Mouse (Mus musculus): ENCODE data around the gene C130074G19Rik. TPM values are rescaled to one million over a fixed set of nuclear protein-coding genes. Genes with fewer than 3 reads are reported as not detected.

The C130074G19Rik gene
- total RNA-seq, 2 experiments from 2014 or later, result 7.1 to 10.1 TPM

DNA sequence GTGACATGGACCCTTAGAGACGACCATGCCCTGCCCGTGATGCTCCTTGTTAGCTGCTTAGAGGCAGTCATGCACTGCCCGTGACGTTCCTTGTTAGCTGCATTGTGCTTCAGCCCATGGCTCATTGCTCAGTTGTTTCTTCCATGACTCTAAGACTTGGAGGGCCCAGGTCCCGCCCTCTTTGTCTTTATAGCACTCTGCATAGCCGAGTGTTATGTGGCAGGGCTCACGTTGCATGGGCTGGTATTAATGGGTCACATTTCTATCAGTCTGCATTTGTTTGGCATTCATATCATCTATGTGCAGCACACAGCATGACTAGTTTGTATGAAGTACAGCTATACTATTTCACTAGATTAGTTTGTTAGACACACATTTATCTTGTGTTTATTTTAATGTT, 20.7 kb upstream of the C130074G19Rik start:
- no peak overlapping the region for H3K27ac ChIP-seq
- H3K4me3 ChIP-seq, result no peak overlapping the region
- TF ChIP-seq CTCF (IDR thresholded peaks at IDR 0.05), result no peak
- DNase-seq, result no peak
- intact Hi-C loops (cut with DNase I), result no loop called here

DNA sequence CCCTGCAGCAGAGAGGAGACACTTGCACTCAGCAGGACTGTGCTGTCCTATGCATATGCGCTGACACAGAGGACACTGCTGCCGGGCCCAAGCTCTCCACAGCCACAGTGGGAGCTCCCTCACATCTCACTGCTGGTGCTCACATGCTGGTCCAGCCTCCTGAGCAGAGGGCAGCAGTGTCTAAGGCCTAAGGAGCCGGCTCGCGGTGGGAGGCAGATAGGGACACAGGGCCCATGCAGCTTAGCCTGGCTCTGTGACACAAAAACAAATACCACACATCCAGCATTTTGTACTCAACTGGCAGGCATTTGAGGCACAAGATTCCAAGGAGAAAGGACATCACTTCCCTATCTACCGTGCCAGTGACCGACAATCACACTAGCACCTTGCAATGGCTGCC, 19.9 kb upstream of the C130074G19Rik start:
- no peak for DNase-seq
- intact Hi-C loops (cut with DNase I), result no loop called here
- Histone ChIP-seq H3K4me3 (no peak overlapping the region), H3K27ac (no peak overlapping the region)
- TF ChIP-seq CTCF (IDR thresholded peaks at IDR 0.05), result no peak

DNA sequence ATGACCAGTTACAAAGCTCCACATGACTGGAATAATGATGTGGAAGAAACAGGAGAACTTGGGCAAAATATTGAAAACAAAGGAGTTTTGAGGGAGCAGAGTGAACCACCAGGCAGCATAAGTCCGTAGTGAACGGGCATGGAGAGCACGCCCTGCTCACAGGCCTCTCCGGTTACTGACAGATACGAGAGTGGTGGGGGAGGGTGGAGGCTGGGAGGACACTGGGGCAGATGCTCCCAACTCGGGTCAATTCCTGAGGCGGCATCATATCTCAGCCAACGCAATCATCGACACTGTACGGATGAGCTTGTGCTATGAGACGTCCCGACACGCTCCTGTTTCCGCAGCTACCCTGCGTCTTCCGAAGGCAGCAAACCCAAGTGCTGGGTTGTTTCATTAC, 14.3 kb upstream of the C130074G19Rik start:
- no peak overlapping the region for H3K4me3 ChIP-seq
- TF ChIP-seq CTCF (IDR thresholded peaks at IDR 0.05), result no peak
- peak; percentile 52 for DNase-seq
- no peak overlapping the region for H3K27ac ChIP-seq
- intact Hi-C loops (cut with DNase I), result no loop called here

DNA sequence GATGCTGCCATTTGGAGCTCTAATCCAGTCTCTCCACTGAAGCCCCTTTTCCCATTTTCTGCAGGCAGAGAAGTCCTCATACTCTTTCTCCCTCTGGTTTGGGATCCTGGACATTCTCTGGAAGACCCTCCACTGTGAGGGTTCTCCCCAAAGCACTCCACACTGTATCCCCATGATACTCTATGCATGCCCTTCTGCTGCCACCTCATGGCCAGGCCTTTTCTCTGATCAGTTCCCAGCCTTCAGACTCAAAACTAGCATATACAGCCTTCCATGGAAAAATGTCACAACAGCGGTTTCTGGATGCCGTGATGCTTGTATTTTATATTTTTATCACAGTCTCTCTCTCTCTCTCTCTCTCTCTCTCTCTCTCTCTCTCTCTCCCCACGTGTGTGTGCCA, 9.0 kb upstream of the C130074G19Rik start:
- DNase-seq, result no peak
- peak; percentile 43 for TF ChIP-seq CTCF (IDR thresholded peaks at IDR 0.05)
- intact Hi-C loops (cut with DNase I), result no loop called here
- Histone ChIP-seq H3K4me3 (no peak overlapping the region), H3K27ac (no peak overlapping the region)

DNA sequence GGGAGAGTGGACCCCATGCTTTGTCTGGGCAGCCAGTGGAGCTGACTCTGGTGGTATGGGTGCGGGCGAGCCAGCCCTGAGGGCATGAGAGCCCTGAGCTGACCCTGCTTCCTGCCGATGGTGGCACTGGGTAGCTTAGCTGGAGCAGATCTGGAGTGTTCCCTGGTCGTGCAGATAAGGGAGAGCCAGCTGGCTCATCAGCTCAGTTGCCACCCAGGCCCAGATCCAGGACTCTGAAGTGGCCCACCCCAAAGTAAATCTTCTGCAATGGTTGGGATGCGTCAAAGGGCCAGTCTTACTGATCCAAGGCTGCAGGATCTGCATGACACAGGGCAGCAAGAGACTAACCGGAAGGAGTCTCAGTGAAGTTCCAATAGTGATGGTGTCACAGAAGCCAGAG, 6.4 kb upstream of the C130074G19Rik start:
- no peak for TF ChIP-seq CTCF (IDR thresholded peaks at IDR 0.05)
- no peak for DNase-seq

DNA sequence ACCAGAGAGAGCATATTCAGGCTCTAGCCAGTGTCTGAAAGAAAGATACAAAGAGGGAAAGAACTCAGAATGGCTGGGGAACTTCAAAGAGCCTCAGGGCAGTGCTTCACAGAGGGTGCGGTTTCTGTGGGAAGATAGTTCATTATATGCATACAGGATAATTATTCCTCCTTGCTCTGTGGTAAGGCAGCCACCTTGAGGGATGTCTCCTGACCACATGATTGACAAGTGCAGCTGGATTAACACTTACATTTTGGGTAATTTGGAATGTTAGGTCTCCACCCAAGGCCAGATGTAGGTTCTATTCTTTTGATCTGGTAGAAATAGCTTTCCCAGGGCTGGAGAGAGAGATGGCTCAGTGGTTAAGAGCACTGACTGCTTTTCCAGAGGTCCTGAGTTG, 3.1 kb upstream of the C130074G19Rik start:
- H3K27ac ChIP-seq, result no peak overlapping the region
- no peak for DNase-seq
- TF ChIP-seq CTCF (IDR thresholded peaks at IDR 0.05), result no peak
- no peak overlapping the region for H3K4me3 ChIP-seq
- intact Hi-C loops (cut with DNase I), result no loop called here

More for the DNA sequence above, 6.4 kb upstream of the C130074G19Rik start:
- H3K27ac ChIP-seq, result no peak overlapping the region
- intact Hi-C loops (cut with DNase I), result no loop called here
- H3K4me3 ChIP-seq, result no peak overlapping the region

DNA sequence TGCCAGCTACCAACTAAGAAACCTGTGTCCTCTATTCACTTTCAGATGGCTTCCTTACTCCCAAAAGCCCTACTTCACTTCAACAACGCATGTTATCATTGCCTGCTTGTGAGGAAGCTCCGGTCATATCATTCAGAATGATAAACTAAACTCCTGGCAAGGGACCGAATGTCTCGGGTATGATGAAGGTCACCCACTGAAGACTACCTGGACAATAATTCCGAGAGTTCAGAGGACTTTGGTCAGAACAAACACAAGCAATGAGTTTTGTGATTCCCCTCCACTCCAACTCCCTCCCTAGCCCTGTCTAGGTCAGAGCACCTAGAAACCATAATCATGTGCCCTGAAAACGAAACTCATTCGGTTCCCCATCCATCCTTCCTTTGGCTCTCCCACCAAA, 1.2 kb downstream of the C130074G19Rik start:
- no peak for TF ChIP-seq CTCF (IDR thresholded peaks at IDR 0.05)
- no peak for DNase-seq
- intact Hi-C loops (cut with DNase I), result loop anchor here (2.0 kb wide), 2 partner anchors 29 to 57 kb away; no protein-coding TSS in a partner anchor
- H3K27ac ChIP-seq, result peak overlapping the region; percentile 90
- peak overlapping the region; percentile 77 for H3K4me3 ChIP-seq

DNA sequence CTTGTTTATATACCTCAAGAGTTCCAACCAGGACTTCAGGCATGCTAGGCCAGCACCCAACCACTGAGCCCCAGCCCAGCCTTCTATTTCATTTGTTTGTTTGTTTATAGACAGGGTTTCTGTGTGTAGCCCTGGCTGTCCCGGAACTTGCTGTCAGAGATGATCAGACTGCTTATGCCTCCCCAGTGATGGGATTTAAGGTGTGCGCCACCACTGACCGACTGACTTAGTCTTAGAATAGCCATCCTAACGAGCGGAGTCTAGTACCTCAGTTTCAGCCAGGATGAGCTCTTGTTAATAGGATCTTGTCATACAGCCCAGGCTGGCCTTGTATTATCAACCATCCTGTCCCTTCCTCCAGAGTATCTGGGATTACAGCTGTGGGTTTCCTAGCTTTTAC, 1.8 kb downstream of the C130074G19Rik start:
- peak overlapping the region; percentile 90 for H3K27ac ChIP-seq
- no peak for DNase-seq
- intact Hi-C loops (cut with DNase I), result no loop called here
- H3K4me3 ChIP-seq, result peak overlapping the region; percentile 77
- TF ChIP-seq CTCF (IDR thresholded peaks at IDR 0.05), result no peak

DNA sequence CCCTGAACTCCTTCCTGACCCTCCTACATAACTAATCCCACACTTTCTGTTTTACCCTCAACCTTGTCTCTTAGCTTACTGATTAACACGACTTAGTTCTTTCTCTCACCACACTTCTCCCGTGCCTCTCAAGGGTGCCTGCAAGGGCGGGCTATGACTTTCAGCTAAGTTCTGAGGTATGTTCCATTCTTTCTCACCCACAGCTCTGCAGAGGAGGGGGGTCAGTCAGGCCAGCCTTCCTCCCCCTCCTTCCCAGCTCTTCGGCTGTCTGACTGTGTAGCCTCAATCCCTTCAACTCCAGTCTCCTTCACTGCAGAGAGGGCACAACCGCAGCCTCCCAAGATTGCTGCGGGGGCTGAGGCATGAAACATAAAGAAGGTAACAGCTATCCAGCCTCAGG, 4.2 kb downstream of the C130074G19Rik start:
- peak overlapping the region; percentile 48 for H3K27ac ChIP-seq
- H3K4me3 ChIP-seq, result peak overlapping the region; percentile 33
- DNase-seq, result no peak

DNA sequence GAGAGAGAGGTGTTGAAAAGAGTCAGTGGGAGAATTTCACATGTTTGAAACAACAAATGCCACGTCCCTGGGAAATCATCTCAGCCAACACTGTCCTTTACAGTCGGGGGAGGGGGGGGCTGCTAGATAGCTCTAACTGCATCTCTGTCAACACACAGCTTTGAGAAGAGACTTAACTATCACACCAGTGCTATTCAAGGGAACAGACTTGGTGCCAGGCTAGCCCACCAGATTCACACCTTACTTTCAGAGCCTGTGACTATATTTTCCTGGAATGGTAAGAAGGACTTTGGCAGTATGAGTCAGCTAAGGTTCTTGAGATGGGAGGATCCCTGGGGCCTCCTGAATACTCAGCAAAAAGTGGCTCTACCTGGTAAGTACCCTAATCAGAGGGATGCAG, 5.7 kb downstream of the C130074G19Rik start:
- DNase-seq, result no peak
- Histone ChIP-seq H3K4me3 (no peak overlapping the region), H3K27ac (no peak overlapping the region)
- no peak for TF ChIP-seq CTCF (IDR thresholded peaks at IDR 0.05)
- intact Hi-C loops (cut with DNase I), result no loop called here

More for the DNA sequence above, 4.2 kb downstream of the C130074G19Rik start:
- no peak for TF ChIP-seq CTCF (IDR thresholded peaks at IDR 0.05)
- intact Hi-C loops (cut with DNase I), result no loop called here

DNA sequence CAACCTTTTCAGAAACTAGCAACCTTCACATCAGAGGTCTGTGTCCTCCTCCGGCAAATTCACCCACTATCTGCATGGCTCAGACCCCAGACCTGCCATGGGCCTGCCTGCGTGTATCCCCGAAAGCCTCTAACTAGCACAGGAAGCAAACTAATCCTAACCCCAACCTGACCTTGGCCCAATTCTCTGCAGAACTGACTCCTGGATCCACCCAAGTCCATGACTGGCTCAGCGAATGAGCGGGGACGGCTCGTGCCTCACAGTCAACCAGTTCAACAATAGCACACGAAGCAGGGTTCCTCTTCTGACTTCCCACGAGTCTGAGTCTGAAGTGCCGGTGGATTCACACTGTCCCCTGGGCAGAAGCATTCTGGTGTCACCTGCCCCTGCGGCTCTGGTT, 9.1 kb downstream of the C130074G19Rik start:
- intact Hi-C loops (cut with DNase I), result no loop called here
- DNase-seq, result no peak
- H3K4me3 ChIP-seq, result peak overlapping the region; percentile 30
- H3K27ac ChIP-seq, result peak overlapping the region; percentile 41; the same call in 1 of the 2 replicates
- no peak for TF ChIP-seq CTCF (IDR thresholded peaks at IDR 0.05)

DNA sequence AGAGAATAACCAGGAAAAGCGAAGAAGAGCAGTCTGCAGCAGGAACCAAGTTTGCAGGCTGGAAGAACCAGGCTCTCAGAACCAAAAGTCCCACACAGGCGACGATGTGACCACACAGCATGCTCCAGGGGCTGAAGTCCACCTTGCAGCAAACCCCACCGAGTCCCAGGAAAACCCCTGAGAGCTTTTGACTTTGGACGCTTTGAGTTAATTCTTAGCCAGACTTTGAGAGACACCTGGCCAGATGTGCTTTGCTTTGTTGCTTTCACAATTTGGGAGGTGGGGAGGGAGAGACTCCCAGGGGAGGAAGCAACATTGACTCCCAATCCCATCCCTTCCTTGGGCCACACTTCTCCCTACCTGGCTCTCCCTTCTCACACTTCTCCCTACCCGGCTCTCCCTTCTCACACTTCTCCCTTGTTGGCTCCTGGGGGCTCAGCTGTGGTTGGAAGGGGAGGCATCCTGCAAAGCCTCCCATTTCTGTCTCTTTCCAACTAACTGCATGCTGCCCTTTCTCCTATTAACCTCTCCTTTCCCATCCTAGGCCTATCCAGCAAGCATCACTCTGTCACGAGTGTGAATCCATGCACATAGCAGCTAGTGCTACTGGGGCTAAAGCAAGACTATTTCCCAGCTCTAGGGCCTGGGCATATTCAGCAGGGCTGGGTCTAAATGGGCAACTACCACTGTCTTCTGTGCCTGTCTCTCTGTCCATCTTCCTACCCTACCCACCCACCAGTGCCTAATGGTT, 10.8 kb downstream of the C130074G19Rik start:
- DNase-seq, result no peak
- no peak for TF ChIP-seq CTCF (IDR thresholded peaks at IDR 0.05)
- Histone ChIP-seq H3K4me3 (no peak overlapping the region; the same call in 1 of the 2 replicates), H3K27ac (peak overlapping the region; percentile 70)
- intact Hi-C loops (cut with DNase I), result no loop called here

DNA sequence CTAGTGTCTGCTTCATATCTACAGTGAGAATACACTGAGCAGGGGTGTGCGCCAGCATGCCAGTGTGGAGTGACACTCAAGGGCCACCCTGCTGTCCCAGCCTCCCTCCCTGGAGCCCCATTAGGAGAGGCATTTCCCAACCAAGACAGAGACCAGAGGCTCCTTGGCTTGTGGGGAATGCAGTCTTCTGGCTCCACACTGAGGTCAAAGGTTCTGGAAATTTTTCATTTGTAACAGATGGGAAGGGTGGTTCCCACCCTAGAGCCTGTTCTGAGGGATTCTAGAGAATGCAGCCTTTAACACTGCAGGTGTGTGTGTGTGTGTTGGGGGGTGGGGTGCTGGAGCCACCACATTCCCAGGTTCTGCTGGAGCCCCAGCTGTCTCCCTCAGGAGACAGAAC, 11.5 kb downstream of the C130074G19Rik start:
- intact Hi-C loops (cut with DNase I), result no loop called here
- peak overlapping the region; percentile 70 for H3K27ac ChIP-seq
- no peak for TF ChIP-seq CTCF (IDR thresholded peaks at IDR 0.05)
- DNase-seq, result peak; percentile 33
- H3K4me3 ChIP-seq, result no peak overlapping the region
